Mouse (Mus musculus) cerebellum, adult 2 months (tissue): ENCODE data around the gene Kcna3. TPM values are rescaled to one million over a fixed set of nuclear protein-coding genes. Genes with fewer than 3 reads are reported as not detected.

ENCODE experiments used
- DNase-seq, 2 experiments: peaks; one replicate each; pipeline ENCODE4 v3.0.0; 2021
- H3K27ac ChIP-seq: fragments of 200-500 bp; 2 replicates; pipeline ENCODE4 v1.5.1; 2012; ENCODE audit warnings: low read length, control low read depth, inconsistent platforms; ENCODE audit not compliant: insufficient read depth
- H3K27me3 ChIP-seq: fragments of 200-500 bp; 2 replicates; pipeline ENCODE4 v1.6.1; 2012; ENCODE audit warnings: inconsistent platforms, mild to moderate bottlenecking, low read length, moderate library complexity; ENCODE audit not compliant: control insufficient read depth, insufficient read depth
- H3K4me1 ChIP-seq: fragments of 200-500 bp; 2 replicates; pipeline ENCODE4 v1.6.1; 2011; ENCODE audit warnings: low read length; ENCODE audit not compliant: control insufficient read depth, insufficient read depth
- H3K4me3 ChIP-seq: fragments of 200-500 bp; replicated peaks from 2 replicates; pipeline ENCODE3; 2011; ENCODE audit warnings: mild to moderate bottlenecking, low read depth, low read length, control low read depth; ENCODE audit not compliant: insufficient read depth
- CTCF ChIP-seq: fragments of 200-500 bp; IDR thresholded peaks from 2 replicates; pipeline ENCODE4 v1.5.1; 2011; ENCODE audit warnings: low read depth, mild to moderate bottlenecking, control low read depth, low read length, moderate library complexity, borderline replicate concordance; ENCODE audit not compliant: insufficient read depth
- POLR2A ChIP-seq: fragments of 200-500 bp; IDR thresholded peaks from 2 replicates; pipeline ENCODE4 v1.6.1; 2011; ENCODE audit warnings: low read length, control low read depth, borderline replicate concordance; ENCODE audit not compliant: insufficient read depth
- WGBS: fragments of 180-500 bp; shearing (Covaris S2); methylation state at CpG from one replicate; pipeline ENCODE4 v1.1.7; 2018; 5-methylcytosine and 5-hydroxymethylcytosine counted together
- polyA plus RNA-seq: library from polyadenylated mRNA; depleted of rRNA; stranded (reverse); fragments of >200 nt; gene quantifications from 2 replicates; pipeline ENCODE4 v1.2.3, GENCODE M21; 2012

Kcna3 gene
- polyA plus RNA-seq, 1 experiment: 3.3 TPM

GRCm38 (mm10) chr3:107038156-107038536 is 2.2 kb downstream of the Kcna3 start:
- Histone ChIP-seq H3K27me3 (0 out of 2 replicates have a peak, but pooled peaks cover 1% of the 10 kb centered on the region), H3K4me3 (no peak overlapping the region), H3K4me1 (no peaks in the 10 kb centered on the region), H3K27ac (no peak overlapping the region)
- TF ChIP-seq POLR2A: no peak
- no peak for TF ChIP-seq CTCF
- no peak for DNase-seq
- 86% methylated on average over 6 of the region's 6 CpGs for WGBS

GRCm38 (mm10) chr3:107038661-107039223 is 2.8 kb downstream of the Kcna3 start:
- H3K27ac ChIP-seq: no peak overlapping the region
- 40% methylated on average over 10 of the region's 10 CpGs for WGBS

GRCm38 (mm10) chr3:107039306-107039705 is 3.3 kb downstream of the Kcna3 start:
- DNase-seq: no peak
- no peak overlapping the region for H3K4me3 ChIP-seq
- H3K27ac ChIP-seq: no peak overlapping the region
- TF ChIP-seq POLR2A (no peak), CTCF (no peak)
- H3K27me3 ChIP-seq: 0 out of 2 replicates have a peak, but pooled peaks cover 1% of the 10 kb centered on the region
- no peaks in the 10 kb centered on the region for H3K4me1 ChIP-seq

More at GRCm38 (mm10) chr3:107038661-107039223, 2.8 kb downstream of the Kcna3 start:
- no peak for DNase-seq
- TF ChIP-seq POLR2A: no peak
- TF ChIP-seq CTCF: no peak
- no peaks in the 10 kb centered on the region for H3K4me1 ChIP-seq
- H3K27me3 ChIP-seq: 0 out of 2 replicates have a peak, but pooled peaks cover 1% of the 10 kb centered on the region
- no peak overlapping the region for H3K4me3 ChIP-seq

- H3K27me3 ChIP-seq: 0 out of 2 replicates have a peak, but pooled peaks cover 1% of the 10 kb centered on the region
- H3K27ac ChIP-seq: no peak overlapping the region
Observed at GRCm38 (mm10) chr3:107040408-107040807, 4.4 kb downstream of the Kcna3 start.

GRCm38 (mm10) chr3:107041718-107042117 is 5.7 kb downstream of the Kcna3 start:
- Histone ChIP-seq H3K27me3 (0 out of 2 replicates have a peak, but pooled peaks cover 1% of the 10 kb centered on the region), H3K4me3 (no peak overlapping the region), H3K4me1 (no peaks in the 10 kb centered on the region), H3K27ac (no peak overlapping the region)
- TF ChIP-seq CTCF: no peak
- no peak for TF ChIP-seq POLR2A
- no peak for DNase-seq
- WGBS: 64% methylated on average over 1 of the region's 1 CpGs

More at GRCm38 (mm10) chr3:107040408-107040807, 4.4 kb downstream of the Kcna3 start:
- no peaks in the 10 kb centered on the region for H3K4me1 ChIP-seq
- TF ChIP-seq POLR2A: no peak
- TF ChIP-seq CTCF: no peak
- no peak for DNase-seq
- H3K4me3 ChIP-seq: no peak overlapping the region
- 92% methylated on average over 3 of the region's 3 CpGs for WGBS

- 90% methylated on average over 1 of the region's 1 CpGs for WGBS
- DNase-seq: no peak
- no peaks in the 10 kb centered on the region for H3K27me3 ChIP-seq
- no peaks in the 10 kb centered on the region for H3K4me1 ChIP-seq
- TF ChIP-seq POLR2A: no peak
- TF ChIP-seq CTCF: no peak
- no peak overlapping the region for H3K4me3 ChIP-seq
- no peak overlapping the region for H3K27ac ChIP-seq
Observed at GRCm38 (mm10) chr3:107061468-107061867, 25.5 kb downstream of the Kcna3 start.

GRCm38 (mm10) chr3:107062771-107063170 is 26.8 kb downstream of the Kcna3 start:
- no peaks in the 10 kb centered on the region for H3K27me3 ChIP-seq
- DNase-seq: no peak

GRCm38 (mm10) chr3:107065510-107066095 is 29.6 kb downstream of the Kcna3 start:
- 76% methylated on average over 6 of the region's 6 CpGs for WGBS
- H3K4me3 ChIP-seq: no peak overlapping the region
- no peak overlapping the region for H3K27ac ChIP-seq
- no peaks in the 10 kb centered on the region for H3K4me1 ChIP-seq
- no peak for DNase-seq
- no peaks in the 10 kb centered on the region for H3K27me3 ChIP-seq
- TF ChIP-seq CTCF: no peak
- TF ChIP-seq POLR2A: no peak

More at GRCm38 (mm10) chr3:107062771-107063170, 26.8 kb downstream of the Kcna3 start:
- WGBS: 78% methylated on average over 1 of the region's 1 CpGs
- Histone ChIP-seq H3K4me1 (no peaks in the 10 kb centered on the region), H3K4me3 (no peak overlapping the region), H3K27ac (no peak overlapping the region)
- TF ChIP-seq CTCF (no peak), POLR2A (no peak)
